Mouse (Mus musculus) right cerebral cortex, postnatal 25 days (tissue): Measurements from ENCODE around the gene Cckbr.
A peak's percentile ranks its signal among the peaks of the same experiment; 100 is the strongest.

Source experiments
- DNase-seq: peaks from one replicate; pipeline ENCODE4 v3.0.0; 2022

The Cckbr gene

DNA sequence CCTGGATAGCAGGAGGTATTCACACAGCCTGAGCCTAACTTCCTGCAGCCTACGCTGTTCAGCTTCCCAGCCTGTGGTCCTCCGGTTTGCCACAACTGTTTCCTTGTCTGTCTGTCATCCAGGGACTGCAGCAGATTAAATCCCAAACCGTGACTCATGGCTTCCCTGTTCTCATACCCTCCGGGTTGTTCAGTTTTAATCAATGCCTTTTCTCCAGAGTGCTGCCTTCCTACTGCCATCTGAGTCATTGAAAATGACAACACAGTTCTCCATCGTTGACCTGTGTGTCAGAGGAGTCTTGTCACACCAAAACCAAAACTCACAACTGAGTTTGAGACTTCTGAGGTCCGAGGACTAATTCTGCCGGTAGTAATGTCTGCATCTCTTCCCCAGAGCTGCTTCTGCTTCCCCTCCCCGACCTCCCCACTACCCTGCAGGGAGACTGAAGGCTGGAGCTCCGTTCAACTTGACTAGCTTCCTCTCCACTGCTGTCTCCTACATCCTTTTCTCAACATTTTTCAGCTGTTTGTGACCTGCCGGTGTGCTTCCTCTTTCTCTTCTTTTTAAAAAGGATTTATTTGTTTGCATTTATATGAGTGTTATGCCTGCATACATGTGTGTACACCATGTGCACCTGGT is 73.4 kb downstream of the Cckbr start:
- DNase-seq = no peak

DNA sequence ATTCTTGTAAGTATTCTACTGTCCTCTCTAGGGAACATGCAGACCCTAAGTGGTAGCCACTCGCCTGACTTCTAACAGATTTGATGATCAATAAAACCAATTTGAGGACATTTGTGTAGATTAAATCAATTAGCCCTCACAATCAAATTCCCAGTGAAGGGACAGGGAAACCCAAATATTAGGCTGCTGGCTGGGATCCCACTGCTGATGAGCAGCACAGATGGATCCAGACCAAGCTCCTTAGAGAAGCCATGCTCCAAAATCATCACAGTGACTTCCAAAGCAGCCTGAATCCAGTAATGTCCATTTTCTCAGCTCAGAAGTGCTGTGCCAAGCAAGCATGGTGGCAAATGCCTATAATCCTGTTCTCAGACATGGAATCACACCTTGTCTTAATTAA is 74.1 kb downstream of the Cckbr start:
- no peak for DNase-seq

DNA sequence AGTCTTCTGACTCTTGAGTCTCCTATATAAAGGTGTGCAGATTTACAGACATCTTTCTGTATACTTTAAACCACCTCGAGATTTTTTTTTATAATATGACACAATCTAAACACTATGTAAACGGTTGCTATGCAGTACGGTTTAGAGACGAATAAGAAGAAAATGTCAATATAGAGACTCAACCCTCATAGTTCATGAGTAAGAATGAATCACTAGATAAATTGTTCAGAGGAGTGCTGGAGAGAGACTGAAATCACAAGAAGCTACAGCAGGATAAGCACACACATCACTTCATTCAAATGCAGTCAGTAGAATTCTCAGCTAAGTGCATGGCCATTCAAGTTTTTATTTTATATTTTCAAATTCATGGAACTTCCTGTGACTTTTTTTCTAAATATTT is 76.5 kb downstream of the Cckbr start:
- DNase-seq = no peak

DNA sequence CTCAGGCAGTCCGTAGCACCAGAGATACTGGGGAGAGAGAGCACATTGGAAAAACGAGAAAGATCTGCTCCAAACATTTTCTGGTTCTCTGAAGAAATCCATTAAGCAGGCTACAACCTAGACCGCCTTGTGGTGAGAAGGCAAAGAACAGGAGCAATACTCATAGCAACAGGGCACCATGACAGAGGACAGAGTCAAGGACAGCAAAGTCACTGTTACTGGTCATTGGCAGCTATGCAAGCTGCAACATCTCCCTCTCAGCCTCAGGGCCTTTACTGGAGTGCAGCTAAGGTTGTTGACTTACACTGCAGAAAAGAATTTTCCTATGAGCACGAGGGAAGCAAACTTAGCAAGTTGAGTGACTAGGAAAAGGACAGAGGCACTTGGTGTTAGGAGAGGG is 81.7 kb downstream of the Cckbr start:
- no peak for DNase-seq

DNA sequence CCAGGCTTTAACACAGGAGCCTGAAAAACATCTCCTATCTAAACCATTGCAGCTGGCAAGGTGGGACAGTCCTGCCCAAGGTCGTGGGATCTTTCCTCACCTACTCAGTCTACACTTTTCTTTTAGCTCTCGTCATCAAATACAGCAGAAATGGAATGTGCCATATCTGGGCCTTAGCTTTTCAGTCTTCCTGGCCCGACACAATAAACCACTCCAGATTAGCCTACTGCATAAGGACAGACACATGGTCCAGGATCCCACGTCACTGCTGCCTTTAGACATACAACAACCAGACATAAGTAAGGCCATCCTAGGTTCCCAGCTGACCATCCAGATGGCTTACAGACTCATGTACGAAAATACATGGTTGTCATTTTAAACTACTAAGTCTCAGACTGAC is 84.6 kb downstream of the Cckbr start:
- DNase-seq = no peak

DNA sequence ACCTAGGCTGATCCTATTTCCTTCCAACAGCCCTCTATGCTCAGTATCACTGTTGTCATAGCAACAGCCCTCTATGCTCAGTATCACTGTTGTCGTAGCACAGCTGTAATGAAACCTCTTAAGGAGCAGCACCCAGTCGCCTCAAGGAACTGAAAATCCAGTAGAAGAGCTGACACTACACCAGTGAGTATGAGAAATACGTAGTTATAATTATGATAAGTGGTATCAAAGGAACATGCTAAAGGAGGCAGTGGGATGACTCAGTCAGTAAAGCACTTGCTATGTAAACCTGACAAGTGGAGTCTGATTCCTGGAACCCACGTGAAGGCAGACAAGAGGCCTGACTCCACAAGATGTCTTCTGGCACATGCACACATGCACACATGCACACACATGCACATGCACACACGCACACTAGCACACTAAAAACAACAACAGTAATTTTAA is 88.3 kb downstream of the Cckbr start:
- no peak for DNase-seq

DNA sequence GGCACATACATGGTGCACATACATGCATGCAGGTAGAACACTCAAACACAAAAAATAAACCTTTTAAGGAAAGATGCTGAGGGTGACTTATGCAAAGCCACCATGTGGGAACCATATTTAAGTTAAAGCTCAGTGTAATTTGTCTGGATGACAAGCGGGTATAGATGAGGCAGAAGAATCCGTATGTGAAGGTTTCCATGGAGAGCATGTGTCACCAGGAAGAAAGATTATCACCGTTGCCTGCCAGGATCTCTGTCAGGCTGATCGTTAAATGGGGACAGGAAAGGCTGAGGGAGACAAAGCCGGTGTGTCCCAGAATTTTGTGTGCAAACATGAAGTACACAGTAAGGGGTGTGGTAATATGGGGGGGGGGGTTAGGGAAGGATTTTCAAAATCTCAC is 89.0 kb downstream of the Cckbr start:
- no peak for DNase-seq

DNA sequence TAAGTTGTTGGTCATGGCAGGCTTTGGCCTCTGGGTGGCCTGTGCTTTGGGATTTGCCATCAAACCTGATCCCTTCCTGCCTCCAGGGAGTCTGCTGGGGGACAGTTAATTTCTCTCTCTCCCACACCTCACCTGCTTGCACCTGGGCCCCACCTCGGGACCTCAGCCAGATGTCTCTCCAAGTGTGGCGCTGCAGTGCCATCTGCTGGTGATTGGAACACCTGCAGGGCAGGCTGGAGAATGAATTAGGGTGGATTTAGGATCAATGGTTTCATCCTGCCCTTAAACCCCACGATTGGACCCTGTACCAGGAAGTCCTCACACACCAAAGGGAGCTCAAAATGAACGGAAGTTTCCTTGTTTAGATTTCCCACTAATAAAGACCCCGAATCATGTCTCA is 89.6 kb downstream of the Cckbr start:
- peak; percentile 54 for DNase-seq

DNA sequence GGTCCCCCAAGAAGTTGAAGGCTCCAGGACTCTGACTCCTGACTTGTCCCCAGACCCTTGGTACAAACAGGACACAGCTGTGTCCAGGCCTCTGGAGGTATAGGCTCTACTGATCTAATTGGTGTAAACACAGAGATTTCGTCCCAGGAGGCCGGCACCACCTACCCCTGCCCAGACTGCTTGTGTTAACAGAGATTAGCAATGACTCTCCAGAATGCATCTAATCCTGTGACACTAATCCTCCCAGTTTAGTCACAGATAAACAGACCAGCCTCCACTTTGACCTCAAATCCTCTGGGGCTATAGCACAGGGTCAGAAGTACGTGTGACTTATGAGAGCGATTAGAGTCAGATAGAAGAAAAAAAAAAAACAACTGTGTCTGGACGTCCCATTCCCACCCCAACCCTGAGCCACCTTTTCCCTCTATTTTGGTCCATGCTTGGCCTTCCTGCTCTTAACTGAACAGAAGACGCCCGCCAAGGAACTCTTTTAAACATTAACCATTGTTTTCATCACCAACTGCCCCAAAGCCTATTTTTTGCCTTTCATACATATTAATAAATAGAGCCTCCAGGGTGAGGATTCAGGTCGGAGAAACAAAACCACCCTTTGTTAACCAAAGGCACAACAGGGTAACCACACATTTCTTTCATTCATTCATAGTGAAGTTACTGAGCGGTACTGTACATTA is 91.3 kb downstream of the Cckbr start:
- no peak for DNase-seq

DNA sequence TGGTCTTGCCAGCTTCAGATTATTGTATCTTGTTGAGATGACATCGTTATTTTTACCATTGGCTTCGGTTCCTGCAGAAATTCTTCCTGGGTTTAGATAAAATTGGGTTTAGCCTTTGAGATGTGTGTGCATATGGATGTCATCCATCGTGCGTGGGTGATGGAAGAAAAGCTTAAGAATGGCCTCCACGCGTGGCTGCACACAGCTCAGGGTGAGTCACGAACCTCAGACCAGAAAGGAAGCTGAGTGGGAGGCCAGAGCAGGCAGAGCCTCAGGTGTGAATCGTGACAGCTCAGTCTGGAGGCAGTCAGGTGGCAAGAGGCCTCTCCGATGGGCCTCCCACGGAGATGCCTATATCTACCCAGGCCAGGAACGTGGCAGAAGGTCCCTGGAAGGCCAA is 93.8 kb downstream of the Cckbr start:
- DNase-seq = peak; percentile 85

DNA sequence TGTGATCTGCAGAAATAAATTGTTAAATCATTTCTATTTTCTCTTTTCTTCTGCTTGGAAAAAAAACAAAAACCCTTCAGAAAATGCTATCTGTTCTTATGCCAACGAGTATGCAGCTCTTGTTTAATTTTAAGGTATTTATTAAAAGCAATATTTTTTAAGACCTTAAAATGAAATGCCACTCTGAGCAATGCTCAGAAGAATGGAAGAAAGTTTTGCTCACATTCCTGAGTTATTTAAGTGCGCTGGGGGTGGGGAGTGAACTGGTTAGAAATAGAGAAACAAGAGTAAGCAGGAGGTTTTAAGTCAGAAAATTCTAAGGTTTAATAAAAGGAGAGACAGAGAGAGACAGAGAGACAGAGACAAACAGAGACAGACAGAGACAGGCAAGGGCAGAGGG is 94.2 kb downstream of the Cckbr start:
- DNase-seq = no peak

DNA sequence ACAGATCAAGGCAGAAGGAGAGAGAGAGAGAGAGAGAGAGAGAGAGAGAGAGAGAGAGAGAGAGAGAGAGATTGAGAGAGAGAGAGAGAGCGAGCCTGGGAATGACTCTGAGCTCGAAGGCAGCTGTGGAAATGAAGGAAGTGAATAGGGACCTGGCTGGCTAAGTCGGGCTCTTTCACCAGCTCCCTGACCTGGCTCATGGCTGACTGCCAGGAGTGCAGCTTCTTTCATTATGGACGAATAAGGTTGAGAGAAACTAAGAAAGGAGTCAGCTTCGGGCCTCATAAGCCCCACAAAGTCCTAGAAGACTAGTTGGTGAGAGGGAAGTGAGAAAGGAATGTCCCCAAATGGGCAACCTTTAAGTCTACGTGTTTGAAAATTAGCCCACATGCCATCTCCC is 94.7 kb downstream of the Cckbr start:
- no peak for DNase-seq
